Mouse (Mus musculus): ENCODE data around the gene Zranb1. TPM values are rescaled to one million over a fixed set of nuclear protein-coding genes. Genes with fewer than 3 reads are reported as not detected.

The Zranb1 gene
- polyA plus RNA-seq, 1 experiment from 2014 or later: 15.6 TPM

DNA sequence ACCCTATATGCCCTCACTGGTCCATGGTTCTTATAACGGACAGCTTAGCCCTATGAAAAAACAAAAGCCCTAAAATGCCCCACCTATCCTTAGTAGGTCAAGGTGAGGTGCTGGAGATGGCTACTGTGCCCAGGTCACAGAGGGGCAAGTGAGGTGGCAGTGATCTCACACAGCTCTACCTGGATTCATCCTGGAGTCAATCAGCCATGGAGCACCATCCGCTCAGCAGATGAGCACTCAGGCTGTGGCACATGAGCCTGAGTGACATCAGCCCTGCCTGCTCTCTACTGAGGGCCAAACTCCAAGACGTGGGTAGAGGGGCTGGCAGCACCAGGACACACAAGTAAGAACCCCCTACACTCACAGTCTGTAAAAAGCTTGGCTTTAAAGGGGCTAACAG, 70.4 kb downstream of the Zranb1 start:
- H3K9ac ChIP-seq (ENCODE audit: low read length): no peak overlapping the region
- DNase-seq (ENCODE audit: low spot score, missing footprints): no peak
- no peaks in the 10 kb centered on the region for H3K4me1 ChIP-seq (ENCODE audit: control insufficient read depth, insufficient read depth, low read length)
- no peak overlapping the region for H3K4me3 ChIP-seq (ENCODE audit: low read depth, low read length)
- H3K27me3 ChIP-seq (ENCODE audit: control insufficient read depth, insufficient read depth, low read length): no peaks in the 10 kb centered on the region
- peaks cover 11% of the 10 kb centered on the region; the same call in 1 of the 2 replicates for H3K36me3 ChIP-seq (ENCODE audit: control insufficient read depth, insufficient read depth, low read length)
- no peak overlapping the region for H3K4me2 ChIP-seq
- H3K27ac ChIP-seq (ENCODE audit: low read depth, low read length): no peak overlapping the region
- no peak for ATAC-seq (ENCODE audit: low FRiP score)
- no peaks in the 10 kb centered on the region for H3K9me3 ChIP-seq (ENCODE audit: control insufficient read depth, low read length)
- 92% methylated on average over 3 of the region's 3 CpGs for WGBS

DNA sequence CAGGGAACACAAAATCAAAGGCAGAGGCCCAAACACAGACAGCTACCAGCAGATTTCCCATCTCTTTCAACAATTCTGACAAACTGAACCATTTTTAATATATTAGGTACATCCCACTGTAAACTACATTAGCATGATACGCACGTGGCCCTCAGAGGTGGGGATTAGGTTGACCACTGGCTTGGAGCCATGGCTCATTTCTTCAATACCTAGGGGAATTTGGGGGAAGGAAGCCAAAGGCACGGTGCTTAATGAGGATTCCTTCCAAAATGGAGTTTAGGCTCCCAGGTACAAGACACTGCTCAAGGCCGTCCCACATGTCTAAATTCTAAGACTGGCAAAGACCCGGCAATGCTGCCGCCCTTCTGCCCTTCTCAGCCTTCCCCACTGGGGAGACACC, 71.3 kb downstream of the Zranb1 start:
- no peak overlapping the region for H3K27ac ChIP-seq (ENCODE audit: low read depth, low read length)
- no peak overlapping the region for H3K4me3 ChIP-seq (ENCODE audit: low read depth, low read length)
- no peak overlapping the region for H3K4me2 ChIP-seq
- peaks cover 9% of the 10 kb centered on the region; the same call in 1 of the 2 replicates for H3K36me3 ChIP-seq (ENCODE audit: control insufficient read depth, insufficient read depth, low read length)
- H3K4me1 ChIP-seq (ENCODE audit: control insufficient read depth, insufficient read depth, low read length): no peaks in the 10 kb centered on the region
- WGBS: 88% methylated on average over 6 of the region's 6 CpGs
- ATAC-seq (ENCODE audit: low FRiP score) (no peak), DNase-seq (ENCODE audit: low spot score, missing footprints) (no peak)
- H3K27me3 ChIP-seq (ENCODE audit: control insufficient read depth, insufficient read depth, low read length): no peaks in the 10 kb centered on the region
- no peak overlapping the region for H3K9ac ChIP-seq (ENCODE audit: low read length)
- H3K9me3 ChIP-seq (ENCODE audit: control insufficient read depth, low read length): no peaks in the 10 kb centered on the region

DNA sequence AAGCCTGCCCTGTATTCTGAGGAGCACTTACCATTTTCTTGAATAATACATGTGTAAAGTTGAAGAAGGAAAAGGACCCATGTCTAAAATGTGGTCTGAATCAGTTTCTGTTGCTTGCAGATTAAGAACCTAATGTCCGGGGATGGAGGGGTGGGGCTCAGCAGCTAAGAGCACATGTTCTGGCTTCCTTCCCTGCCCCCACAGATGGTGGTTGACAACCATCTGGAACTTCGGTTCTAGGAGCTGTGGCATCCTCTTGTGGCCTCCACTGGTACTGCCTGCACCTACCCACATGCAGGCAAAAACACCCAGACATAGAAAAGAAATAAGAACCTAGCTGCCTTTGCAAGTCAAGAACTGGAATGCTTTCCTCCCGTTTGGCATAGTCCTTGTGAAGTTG, 72.5 kb downstream of the Zranb1 start:
- H3K27me3 ChIP-seq (ENCODE audit: control insufficient read depth, insufficient read depth, low read length): no peaks in the 10 kb centered on the region
- peak; percentile 91 for DNase-seq (ENCODE audit: low spot score, missing footprints)
- H3K9ac ChIP-seq (ENCODE audit: low read length): no peak overlapping the region
- H3K9me3 ChIP-seq (ENCODE audit: control insufficient read depth, low read length): no peaks in the 10 kb centered on the region
- no peak overlapping the region for H3K4me2 ChIP-seq
- WGBS: 53% methylated on average over 3 of the region's 3 CpGs
- no peak overlapping the region for H3K4me3 ChIP-seq (ENCODE audit: low read depth, low read length)
- 0 out of 2 replicates have a peak, but pooled peaks have one; percentile 44 for ATAC-seq (ENCODE audit: low FRiP score)
- H3K27ac ChIP-seq (ENCODE audit: low read depth, low read length): no peak overlapping the region
- H3K4me1 ChIP-seq (ENCODE audit: control insufficient read depth, insufficient read depth, low read length): no peaks in the 10 kb centered on the region
- peaks cover 6% of the 10 kb centered on the region; the same call in 1 of the 2 replicates for H3K36me3 ChIP-seq (ENCODE audit: control insufficient read depth, insufficient read depth, low read length)

DNA sequence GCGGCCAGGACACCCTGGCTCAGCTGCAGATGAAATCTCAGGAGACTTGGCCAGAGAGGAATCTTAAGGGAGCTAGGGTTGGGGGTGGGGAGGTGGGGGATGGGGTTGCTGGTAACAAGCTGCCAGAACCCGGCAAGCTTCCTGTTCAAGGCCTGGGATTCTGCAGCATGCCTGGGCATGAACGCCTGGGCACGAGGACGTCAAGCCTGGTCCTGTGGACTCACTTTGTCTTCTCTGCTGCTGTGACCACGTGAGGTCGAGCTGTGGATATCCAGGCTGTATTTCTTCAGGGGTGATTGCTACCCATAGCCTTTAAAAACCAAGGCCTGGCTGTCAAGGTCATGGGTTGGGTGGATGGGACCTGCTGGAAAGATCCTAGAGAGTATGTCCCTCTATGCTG, 74.8 kb downstream of the Zranb1 start:
- Histone ChIP-seq H3K9ac (ENCODE audit: low read length) (no peak overlapping the region), H3K36me3 (ENCODE audit: control insufficient read depth, insufficient read depth, low read length) (no peaks in the 10 kb centered on the region), H3K4me3 (ENCODE audit: low read depth, low read length) (no peak overlapping the region), H3K4me1 (ENCODE audit: control insufficient read depth, insufficient read depth, low read length) (no peaks in the 10 kb centered on the region; the same call in 1 of the 2 replicates), H3K27ac (ENCODE audit: low read depth, low read length) (no peak overlapping the region), H3K27me3 (ENCODE audit: control insufficient read depth, insufficient read depth, low read length) (no peaks in the 10 kb centered on the region), H3K9me3 (ENCODE audit: control insufficient read depth, low read length) (no peaks in the 10 kb centered on the region), H3K4me2 (no peak overlapping the region)
- ATAC-seq (ENCODE audit: low FRiP score) (no peak), DNase-seq (ENCODE audit: low spot score, missing footprints) (no peak)
- WGBS: 83% methylated on average over 7 of the region's 7 CpGs

DNA sequence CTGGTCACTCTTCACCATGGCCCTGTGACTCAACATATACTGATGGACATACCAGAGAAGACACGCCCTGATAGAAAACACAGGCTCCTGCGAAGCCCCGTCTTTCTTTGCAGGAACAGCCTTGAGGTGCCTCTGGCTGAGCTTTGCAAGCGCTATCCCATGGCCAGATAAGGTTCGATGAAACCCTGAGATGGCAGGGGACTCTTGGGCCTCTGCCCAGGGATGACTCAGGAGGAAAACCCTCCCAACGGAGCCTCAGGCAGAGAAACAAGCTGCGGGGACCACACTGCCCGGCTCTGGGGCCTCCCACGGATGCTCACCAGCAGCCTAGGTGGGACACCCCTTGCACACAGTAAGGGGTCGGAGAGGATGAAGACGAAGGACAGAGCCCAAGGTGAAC, 76.4 kb downstream of the Zranb1 start:
- Histone ChIP-seq H3K9ac (ENCODE audit: low read length) (no peak overlapping the region), H3K27me3 (ENCODE audit: control insufficient read depth, insufficient read depth, low read length) (no peaks in the 10 kb centered on the region), H3K4me3 (ENCODE audit: low read depth, low read length) (no peak overlapping the region), H3K9me3 (ENCODE audit: control insufficient read depth, low read length) (no peaks in the 10 kb centered on the region), H3K4me1 (ENCODE audit: control insufficient read depth, insufficient read depth, low read length) (peaks cover 15% of the 10 kb centered on the region), H3K36me3 (ENCODE audit: control insufficient read depth, insufficient read depth, low read length) (no peaks in the 10 kb centered on the region), H3K4me2 (no peak overlapping the region), H3K27ac (ENCODE audit: low read depth, low read length) (no peak overlapping the region)
- 92% methylated on average over 11 of the region's 11 CpGs for WGBS
- DNase-seq (ENCODE audit: low spot score, missing footprints): no peak
- ATAC-seq (ENCODE audit: low FRiP score): no peak

DNA sequence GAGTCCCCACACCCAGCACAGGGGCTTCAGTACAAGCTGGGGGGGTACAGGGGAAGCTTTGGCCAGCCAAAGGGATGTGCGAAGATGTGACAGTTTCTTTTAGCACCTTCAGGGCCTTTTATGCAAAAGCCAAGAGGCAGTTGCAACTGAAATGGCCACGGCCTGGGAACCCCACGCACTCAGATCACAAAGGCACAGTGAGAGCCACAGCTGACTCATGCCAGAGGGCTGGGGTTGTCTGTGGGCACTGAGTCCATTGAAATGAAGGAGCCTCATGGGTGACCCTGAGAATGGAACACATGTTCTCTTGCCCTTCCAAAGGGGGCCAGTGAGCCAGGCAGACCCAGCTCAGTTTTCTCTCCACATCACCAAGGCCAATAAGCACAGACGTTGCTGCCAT, 77.7 kb downstream of the Zranb1 start:
- H3K4me2 ChIP-seq: no peak overlapping the region
- H3K27me3 ChIP-seq (ENCODE audit: control insufficient read depth, insufficient read depth, low read length): no peaks in the 10 kb centered on the region
- DNase-seq (ENCODE audit: low spot score, missing footprints): no peak
- H3K36me3 ChIP-seq (ENCODE audit: control insufficient read depth, insufficient read depth, low read length): no peaks in the 10 kb centered on the region
- H3K4me3 ChIP-seq (ENCODE audit: low read depth, low read length): no peak overlapping the region
- H3K4me1 ChIP-seq (ENCODE audit: control insufficient read depth, insufficient read depth, low read length): peaks cover 27% of the 10 kb centered on the region
- H3K27ac ChIP-seq (ENCODE audit: low read depth, low read length): no peak overlapping the region
- WGBS: 87% methylated on average over 4 of the region's 4 CpGs
- no peak overlapping the region for H3K9ac ChIP-seq (ENCODE audit: low read length)
- H3K9me3 ChIP-seq (ENCODE audit: control insufficient read depth, low read length): no peaks in the 10 kb centered on the region
- ATAC-seq (ENCODE audit: low FRiP score): no peak

DNA sequence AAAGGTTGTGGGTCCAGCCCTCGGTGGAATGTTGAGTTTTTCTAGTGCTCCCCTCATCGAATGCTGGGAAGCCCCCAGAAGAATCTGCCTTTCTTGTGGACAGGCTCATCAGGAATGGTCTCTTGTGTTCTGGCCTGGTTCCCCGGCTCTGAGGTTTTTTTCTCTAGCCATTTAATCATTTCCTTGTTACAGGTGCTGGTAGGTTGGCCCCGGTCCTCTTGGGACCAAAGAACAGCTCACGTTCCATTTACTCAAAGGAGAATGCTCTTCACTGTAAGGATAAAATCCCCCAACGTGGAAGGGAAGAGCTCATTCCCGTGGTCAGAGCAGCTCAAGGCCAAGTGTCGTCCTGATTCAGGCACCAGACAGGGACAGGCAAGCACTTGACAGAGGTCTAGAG, 78.7 kb downstream of the Zranb1 start:
- Histone ChIP-seq H3K4me1 (ENCODE audit: control insufficient read depth, insufficient read depth, low read length) (peaks cover 36% of the 10 kb centered on the region), H3K27ac (ENCODE audit: low read depth, low read length) (no peak overlapping the region)
- 84% methylated on average over 8 of the region's 8 CpGs for WGBS

DNA sequence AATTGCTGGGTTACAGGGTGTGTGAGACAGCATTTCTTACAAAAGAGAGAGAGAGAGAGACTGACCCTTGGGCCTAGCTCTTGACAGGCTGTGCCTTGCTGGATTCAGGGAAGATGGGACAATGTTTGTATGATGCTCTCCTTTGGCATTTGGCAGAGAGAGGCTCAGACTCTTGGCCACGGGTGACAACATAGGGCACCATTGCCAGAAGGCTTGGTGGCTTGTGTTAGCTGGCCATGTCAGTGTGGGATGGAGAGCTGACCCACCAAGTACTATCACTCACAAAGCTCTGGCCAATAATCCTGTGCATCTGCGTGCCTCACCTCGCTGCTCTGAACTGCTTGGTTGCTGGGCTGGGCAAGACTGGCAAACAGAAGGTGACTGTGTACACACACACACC, 79.5 kb downstream of the Zranb1 start:
- Histone ChIP-seq H3K4me1 (ENCODE audit: control insufficient read depth, insufficient read depth, low read length) (peaks cover 44% of the 10 kb centered on the region), H3K9me3 (ENCODE audit: control insufficient read depth, low read length) (no peaks in the 10 kb centered on the region), H3K27me3 (ENCODE audit: control insufficient read depth, insufficient read depth, low read length) (no peaks in the 10 kb centered on the region), H3K4me3 (ENCODE audit: low read depth, low read length) (no peak overlapping the region), H3K36me3 (ENCODE audit: control insufficient read depth, insufficient read depth, low read length) (0 out of 2 replicates have a peak, but pooled peaks cover 2% of the 10 kb centered on the region), H3K4me2 (no peak overlapping the region), H3K27ac (ENCODE audit: low read depth, low read length) (no peak overlapping the region), H3K9ac (ENCODE audit: low read length) (no peak overlapping the region)
- 83% methylated on average over 3 of the region's 3 CpGs for WGBS
- DNase-seq (ENCODE audit: low spot score, missing footprints) (no peak), ATAC-seq (ENCODE audit: low FRiP score) (no peak)

More for the DNA sequence above, 78.7 kb downstream of the Zranb1 start:
- no peaks in the 10 kb centered on the region for H3K36me3 ChIP-seq (ENCODE audit: control insufficient read depth, insufficient read depth, low read length)
- no peak for ATAC-seq (ENCODE audit: low FRiP score)
- DNase-seq (ENCODE audit: low spot score, missing footprints): no peak
- no peak overlapping the region for H3K4me2 ChIP-seq
- no peaks in the 10 kb centered on the region for H3K9me3 ChIP-seq (ENCODE audit: control insufficient read depth, low read length)
- H3K4me3 ChIP-seq (ENCODE audit: low read depth, low read length): no peak overlapping the region
- H3K9ac ChIP-seq (ENCODE audit: low read length): no peak overlapping the region
- no peaks in the 10 kb centered on the region for H3K27me3 ChIP-seq (ENCODE audit: control insufficient read depth, insufficient read depth, low read length)

DNA sequence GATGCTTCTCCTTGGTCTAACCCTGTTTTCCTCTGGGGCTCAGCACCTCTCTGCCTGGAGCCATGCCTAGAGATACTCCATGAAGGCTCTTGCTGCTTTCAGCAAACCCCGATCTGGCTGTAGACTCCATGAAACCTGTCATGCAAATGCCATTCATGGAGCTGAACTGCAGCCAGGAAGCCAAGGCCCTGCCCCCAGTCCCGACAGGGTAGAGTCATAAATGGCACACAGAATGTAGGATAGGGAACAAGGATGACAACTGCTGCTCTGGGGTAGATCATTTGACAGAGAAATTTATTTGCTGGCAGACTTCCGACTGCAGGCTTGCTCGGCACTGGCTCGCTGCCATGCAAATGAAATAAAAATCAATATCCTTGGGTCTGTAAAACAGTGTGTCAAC, 80.2 kb downstream of the Zranb1 start:
- DNase-seq (ENCODE audit: low spot score, missing footprints): no peak
- Histone ChIP-seq H3K4me2 (no peak overlapping the region), H3K9me3 (ENCODE audit: control insufficient read depth, low read length) (no peaks in the 10 kb centered on the region), H3K27ac (ENCODE audit: low read depth, low read length) (peak overlapping the region; percentile 30; the same call in 1 of the 2 replicates), H3K4me3 (ENCODE audit: low read depth, low read length) (no peak overlapping the region), H3K9ac (ENCODE audit: low read length) (no peak overlapping the region), H3K27me3 (ENCODE audit: control insufficient read depth, insufficient read depth, low read length) (no peaks in the 10 kb centered on the region), H3K36me3 (ENCODE audit: control insufficient read depth, insufficient read depth, low read length) (0 out of 2 replicates have a peak, but pooled peaks cover 2% of the 10 kb centered on the region), H3K4me1 (ENCODE audit: control insufficient read depth, insufficient read depth, low read length) (peaks cover 51% of the 10 kb centered on the region)
- WGBS: 62% methylated on average over 5 of the region's 5 CpGs
- no peak for ATAC-seq (ENCODE audit: low FRiP score)
